Mouse (Mus musculus) forebrain, embryonic 13.5 days (tissue): ENCODE measurements at regions not wholly inside any gene's neighbourhood (a gene's known extent, or its start where the extent isn't known, plus 50 kb on each side); places are given as distances from the start of the nearest gene placed in this dataset.

Source experiments
- ATAC-seq: fragments of 200-750 bp; cut with Nextera tagmentation; 2 replicates; pipeline ENCODE4 v1.8.0; 2017
- H3K27ac ChIP-seq: fragments of 300-500 bp; sonication (generic); 2 replicates; pipeline ENCODE4 v1.5.1; 2015; ENCODE audit warnings: inconsistent platforms, mild to moderate bottlenecking, moderate library complexity
- H3K27me3 ChIP-seq: fragments of 300-500 bp; sonication (generic); 2 replicates; pipeline ENCODE4 v1.6.1; 2015; ENCODE audit warnings: mild to moderate bottlenecking, inconsistent platforms
- H3K36me3 ChIP-seq: fragments of 300-500 bp; sonication (generic); 2 replicates; pipeline ENCODE4 v1.6.1; 2015; ENCODE audit warnings: mild to moderate bottlenecking, inconsistent platforms; ENCODE audit not compliant: poor library complexity, severe bottlenecking
- H3K4me1 ChIP-seq: fragments of 300-500 bp; sonication (generic); 2 replicates; pipeline ENCODE4 v1.6.1; 2015; ENCODE audit warnings: inconsistent platforms
- H3K4me2 ChIP-seq: fragments of 300-500 bp; sonication (generic); 2 replicates; pipeline ENCODE4 v1.6.1; 2015; ENCODE audit warnings: inconsistent platforms, mild to moderate bottlenecking, moderate library complexity
- H3K4me3 ChIP-seq: fragments of 300-500 bp; sonication (generic); 2 replicates; pipeline ENCODE4 v1.5.1; 2015; ENCODE audit warnings: mild to moderate bottlenecking, inconsistent platforms
- H3K9ac ChIP-seq: fragments of 300-500 bp; sonication (generic); 2 replicates; pipeline ENCODE4 v1.6.1; 2015; ENCODE audit warnings: mild to moderate bottlenecking, inconsistent platforms
- H3K9me3 ChIP-seq: fragments of 300-500 bp; sonication (generic); replicated peaks from 2 replicates; pipeline ENCODE4 v1.6.1; 2016; ENCODE audit warnings: inconsistent platforms
- WGBS: fragments of 180-500 bp; shearing (Covaris S2); methylation state at CpG from one replicate; pipeline ENCODE4 v1.1.7; 2015; 5-methylcytosine and 5-hydroxymethylcytosine counted together

GRCm38 (mm10) chr8:82702044-82702443 is 71.9 kb downstream of the Zfp330 start:
- Histone ChIP-seq H3K9me3 (no peaks in the 10 kb centered on the region), H3K36me3 (no peaks in the 10 kb centered on the region), H3K27me3 (0 out of 2 replicates have a peak, but pooled peaks cover 8% of the 10 kb centered on the region), H3K4me1 (peaks cover 10% of the 10 kb centered on the region; the same call in 1 of the 2 replicates), H3K4me3 (no peak overlapping the region), H3K9ac (no peak overlapping the region), H3K27ac (no peak overlapping the region), H3K4me2 (no peak overlapping the region)
- peak; percentile 89 for ATAC-seq
- 17% methylated on average over 1 of the region's 1 CpGs for WGBS

GRCm38 (mm10) chr8:82700471-82700870 is 73.5 kb downstream of the Zfp330 start:
- Histone ChIP-seq H3K9me3 (no peaks in the 10 kb centered on the region), H3K27ac (no peak overlapping the region), H3K27me3 (0 out of 2 replicates have a peak, but pooled peaks cover 1% of the 10 kb centered on the region), H3K4me1 (peaks cover 10% of the 10 kb centered on the region; the same call in 1 of the 2 replicates), H3K9ac (no peak overlapping the region), H3K4me3 (no peak overlapping the region), H3K36me3 (no peaks in the 10 kb centered on the region), H3K4me2 (no peak overlapping the region)
- 82% methylated on average over 1 of the region's 1 CpGs for WGBS
- no peak for ATAC-seq

- no peaks in the 10 kb centered on the region for H3K9me3 ChIP-seq
- no peak overlapping the region for H3K4me2 ChIP-seq
- H3K27me3 ChIP-seq: no peaks in the 10 kb centered on the region
- H3K4me1 ChIP-seq: peaks cover 10% of the 10 kb centered on the region; the same call in 1 of the 2 replicates
- H3K9ac ChIP-seq: no peak overlapping the region
- WGBS: 76% methylated on average over 2 of the region's 2 CpGs
- no peak for ATAC-seq
- H3K4me3 ChIP-seq: no peak overlapping the region
- no peaks in the 10 kb centered on the region for H3K36me3 ChIP-seq
- no peak overlapping the region for H3K27ac ChIP-seq
Observed at GRCm38 (mm10) chr8:82699221-82699620, 74.7 kb downstream of the Zfp330 start.

DNA sequence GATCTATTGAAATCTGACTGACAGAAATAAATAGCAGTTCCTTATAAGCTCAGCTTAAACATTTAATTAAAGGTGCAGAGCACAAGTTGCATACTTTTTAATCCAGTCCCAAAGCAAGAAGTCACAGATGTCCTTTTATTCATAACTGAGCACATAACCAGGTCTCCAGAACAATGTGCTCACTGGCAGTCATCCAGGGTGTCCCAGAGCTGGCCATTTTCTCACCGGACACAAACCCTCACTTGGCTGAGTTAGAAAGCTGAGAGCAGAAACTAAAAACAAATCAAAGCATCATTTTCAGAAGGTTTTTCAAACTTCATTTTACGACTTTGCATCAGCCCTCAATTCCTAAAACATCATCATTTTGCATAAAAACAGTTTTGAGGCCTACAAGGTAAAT is 75.9 kb downstream of the Zfp330 start:
- H3K4me2 ChIP-seq: no peak overlapping the region
- H3K27me3 ChIP-seq: no peaks in the 10 kb centered on the region
- H3K27ac ChIP-seq: no peak overlapping the region
- ATAC-seq: no peak
- no peaks in the 10 kb centered on the region for H3K9me3 ChIP-seq
- no peaks in the 10 kb centered on the region for H3K36me3 ChIP-seq
- peaks cover 10% of the 10 kb centered on the region; the same call in 1 of the 2 replicates for H3K4me1 ChIP-seq
- WGBS: 57% methylated on average over 2 of the region's 2 CpGs
- no peak overlapping the region for H3K4me3 ChIP-seq
- no peak overlapping the region for H3K9ac ChIP-seq

- Histone ChIP-seq H3K27ac (no peak overlapping the region), H3K9me3 (no peaks in the 10 kb centered on the region), H3K4me1 (no peaks in the 10 kb centered on the region), H3K36me3 (no peaks in the 10 kb centered on the region), H3K27me3 (no peaks in the 10 kb centered on the region), H3K4me3 (no peak overlapping the region), H3K4me2 (no peak overlapping the region), H3K9ac (no peak overlapping the region)
- no peak for ATAC-seq
- 82% methylated on average over 3 of the region's 3 CpGs for WGBS
Observed at GRCm38 (mm10) chr8:82693086-82693485, 80.9 kb downstream of the Zfp330 start.

DNA sequence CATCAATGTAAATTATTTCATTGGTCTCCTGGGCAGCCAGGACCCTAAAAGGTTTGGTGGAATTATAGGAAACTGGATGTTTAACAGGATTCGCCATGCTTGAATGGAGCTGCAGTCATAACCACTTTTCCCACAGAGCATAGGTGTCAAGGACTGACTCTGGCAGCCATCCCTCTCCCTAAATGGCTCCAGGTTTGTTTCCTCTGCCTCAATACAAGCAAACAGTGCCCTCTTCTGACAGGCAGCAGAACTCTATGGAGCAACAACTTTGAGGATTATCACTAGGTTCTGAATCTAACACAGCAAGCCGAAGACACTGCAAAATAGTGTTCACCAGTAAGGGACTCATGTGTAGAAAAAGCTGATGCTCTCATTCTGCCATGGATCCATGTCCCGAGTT is 84.6 kb downstream of the Zfp330 start:
- H3K27me3 ChIP-seq: no peaks in the 10 kb centered on the region
- WGBS: 62% methylated on average over 3 of the region's 3 CpGs
- H3K9me3 ChIP-seq: no peaks in the 10 kb centered on the region
- H3K9ac ChIP-seq: no peak overlapping the region
- H3K4me1 ChIP-seq: no peaks in the 10 kb centered on the region
- ATAC-seq: peak; percentile 62
- H3K36me3 ChIP-seq: no peaks in the 10 kb centered on the region
- no peak overlapping the region for H3K4me2 ChIP-seq
- no peak overlapping the region for H3K4me3 ChIP-seq
- no peak overlapping the region for H3K27ac ChIP-seq

- no peak for ATAC-seq
- H3K4me1 ChIP-seq: no peaks in the 10 kb centered on the region
- H3K4me2 ChIP-seq: no peak overlapping the region
- H3K36me3 ChIP-seq: no peaks in the 10 kb centered on the region
- H3K27me3 ChIP-seq: no peaks in the 10 kb centered on the region
- no peak overlapping the region for H3K27ac ChIP-seq
- no peak overlapping the region for H3K9ac ChIP-seq
- WGBS: 87% methylated on average over 3 of the region's 3 CpGs
- H3K4me3 ChIP-seq: no peak overlapping the region
- H3K9me3 ChIP-seq: no peaks in the 10 kb centered on the region
Observed at GRCm38 (mm10) chr8:82685966-82686365, 88.0 kb downstream of the Zfp330 start.

GRCm38 (mm10) chr8:82678793-82679192 is 95.2 kb downstream of the Zfp330 start:
- WGBS: 77% methylated on average over 1 of the region's 1 CpGs
- Histone ChIP-seq H3K36me3 (no peaks in the 10 kb centered on the region), H3K9ac (no peak overlapping the region), H3K9me3 (no peaks in the 10 kb centered on the region), H3K27ac (no peak overlapping the region), H3K27me3 (no peaks in the 10 kb centered on the region), H3K4me1 (no peaks in the 10 kb centered on the region), H3K4me2 (no peak overlapping the region), H3K4me3 (no peak overlapping the region)
- no peak for ATAC-seq

GRCm38 (mm10) chr8:82677781-82678180 is 96.2 kb downstream of the Zfp330 start:
- 84% methylated on average over 3 of the region's 3 CpGs for WGBS
- no peaks in the 10 kb centered on the region for H3K27me3 ChIP-seq
- no peak overlapping the region for H3K27ac ChIP-seq
- H3K4me2 ChIP-seq: no peak overlapping the region
- no peaks in the 10 kb centered on the region for H3K4me1 ChIP-seq
- no peaks in the 10 kb centered on the region for H3K36me3 ChIP-seq
- H3K4me3 ChIP-seq: no peak overlapping the region
- ATAC-seq: no peak
- no peaks in the 10 kb centered on the region for H3K9me3 ChIP-seq
- no peak overlapping the region for H3K9ac ChIP-seq

GRCm38 (mm10) chr8:82669241-82669640 is 104.7 kb downstream of the Zfp330 start:
- Histone ChIP-seq H3K4me3 (no peak overlapping the region), H3K36me3 (no peaks in the 10 kb centered on the region), H3K9me3 (no peaks in the 10 kb centered on the region), H3K4me2 (no peak overlapping the region), H3K4me1 (no peaks in the 10 kb centered on the region), H3K9ac (no peak overlapping the region), H3K27me3 (no peaks in the 10 kb centered on the region), H3K27ac (no peak overlapping the region)
- WGBS: 86% methylated on average over 4 of the region's 4 CpGs
- no peak for ATAC-seq

GRCm38 (mm10) chr8:82665131-82665530 is 108.8 kb downstream of the Zfp330 start:
- no peak overlapping the region for H3K27ac ChIP-seq
- H3K4me1 ChIP-seq: no peaks in the 10 kb centered on the region
- no peak overlapping the region for H3K9ac ChIP-seq
- no peaks in the 10 kb centered on the region for H3K36me3 ChIP-seq
- 86% methylated on average over 4 of the region's 4 CpGs for WGBS
- ATAC-seq: no peak
- H3K4me2 ChIP-seq: no peak overlapping the region
- H3K9me3 ChIP-seq: no peaks in the 10 kb centered on the region
- H3K27me3 ChIP-seq: no peaks in the 10 kb centered on the region
- no peak overlapping the region for H3K4me3 ChIP-seq

- H3K27me3 ChIP-seq: no peaks in the 10 kb centered on the region
- no peak overlapping the region for H3K27ac ChIP-seq
- H3K9ac ChIP-seq: no peak overlapping the region
- 86% methylated on average over 1 of the region's 1 CpGs for WGBS
- no peaks in the 10 kb centered on the region for H3K4me1 ChIP-seq
- no peak overlapping the region for H3K4me3 ChIP-seq
- no peak overlapping the region for H3K4me2 ChIP-seq
- ATAC-seq: no peak
- no peaks in the 10 kb centered on the region for H3K9me3 ChIP-seq
- H3K36me3 ChIP-seq: no peaks in the 10 kb centered on the region
Observed at GRCm38 (mm10) chr8:82640502-82640901, 133.5 kb downstream of the Zfp330 start.

DNA sequence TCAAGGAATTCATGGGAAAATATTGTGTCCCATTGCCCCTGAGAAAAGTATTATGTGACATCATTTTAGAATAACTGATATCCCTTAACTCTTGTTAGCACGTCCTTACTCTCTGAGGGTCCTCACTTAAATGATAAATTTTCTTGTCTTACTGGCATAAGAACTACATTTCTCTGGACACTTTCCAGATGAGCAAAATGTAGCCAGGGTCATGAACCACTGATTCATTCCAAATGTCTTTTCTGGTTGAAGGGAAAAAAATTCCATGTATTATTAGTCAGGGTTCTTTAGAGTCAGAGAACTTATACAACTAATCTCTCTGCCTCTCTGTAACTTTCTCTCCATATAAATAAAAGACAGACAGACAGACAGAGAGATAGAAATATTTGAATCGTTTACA is 143.5 kb downstream of the Zfp330 start:
- H3K4me2 ChIP-seq: no peak overlapping the region
- 84% methylated on average over 2 of the region's 2 CpGs for WGBS
- H3K4me3 ChIP-seq: no peak overlapping the region
- ATAC-seq: no peak
- no peaks in the 10 kb centered on the region for H3K4me1 ChIP-seq
- no peaks in the 10 kb centered on the region for H3K9me3 ChIP-seq
- no peaks in the 10 kb centered on the region for H3K36me3 ChIP-seq
- no peaks in the 10 kb centered on the region for H3K27me3 ChIP-seq
- H3K27ac ChIP-seq: no peak overlapping the region
- no peak overlapping the region for H3K9ac ChIP-seq
